Mouse (Mus musculus): Measurements from ENCODE around the gene 2310039H08Rik. TPM values are rescaled to one million over a fixed set of nuclear protein-coding genes. Genes with fewer than 3 reads are reported as not detected.

2310039H08Rik gene
- polyA plus RNA-seq, 1 experiment from 2014 or later: 124 TPM

DNA sequence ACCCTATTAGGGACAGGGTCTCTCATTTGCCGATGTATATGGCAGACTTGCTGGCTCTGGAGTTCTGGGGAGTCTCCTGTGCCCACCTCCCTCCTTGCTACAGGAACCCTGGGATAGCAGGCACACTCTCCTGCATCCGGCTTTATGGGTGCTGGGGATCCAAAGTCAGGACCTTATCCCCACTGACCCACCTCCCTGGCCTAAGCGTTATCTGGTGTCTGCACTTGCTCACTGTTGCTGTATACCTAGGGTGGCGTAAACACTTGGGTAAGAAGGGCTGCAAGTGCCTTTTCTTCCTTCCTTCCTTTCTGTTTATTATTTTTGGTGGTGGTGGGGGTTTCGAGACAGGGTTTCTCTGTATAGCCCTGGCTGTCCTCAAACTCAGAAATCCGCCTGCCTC, 31.1 kb upstream of the 2310039H08Rik start:
- H3K4me1 ChIP-seq (replicated peaks; ENCODE audit: control insufficient read depth, insufficient read depth, low read length): no peaks in the 10 kb centered on the region
- no peaks in the 10 kb centered on the region for H3K27me3 ChIP-seq (replicated peaks; ENCODE audit: control insufficient read depth, insufficient read depth, low read length)
- 89% methylated on average over 6 of the region's 6 CpGs for WGBS
- H3K27ac ChIP-seq (ENCODE audit: low read depth, low read length): no peak overlapping the region
- H3K9ac ChIP-seq (ENCODE audit: low read depth, low read length): no peak overlapping the region
- H3K4me3 ChIP-seq (ENCODE audit: low read depth, low read length): no peak overlapping the region
- H3K9me3 ChIP-seq (ENCODE audit: control insufficient read depth): no peaks in the 10 kb centered on the region
- TF ChIP-seq CTCF (IDR thresholded peaks at IDR 0.05; ENCODE audit: low read depth): no peak
- no peak overlapping the region for H3K4me2 ChIP-seq (replicated peaks; ENCODE audit: low read depth)
- H3K36me3 ChIP-seq (ENCODE audit: control insufficient read depth, insufficient read depth): peaks cover 36% of the 10 kb centered on the region
- ATAC-seq: no peak

DNA sequence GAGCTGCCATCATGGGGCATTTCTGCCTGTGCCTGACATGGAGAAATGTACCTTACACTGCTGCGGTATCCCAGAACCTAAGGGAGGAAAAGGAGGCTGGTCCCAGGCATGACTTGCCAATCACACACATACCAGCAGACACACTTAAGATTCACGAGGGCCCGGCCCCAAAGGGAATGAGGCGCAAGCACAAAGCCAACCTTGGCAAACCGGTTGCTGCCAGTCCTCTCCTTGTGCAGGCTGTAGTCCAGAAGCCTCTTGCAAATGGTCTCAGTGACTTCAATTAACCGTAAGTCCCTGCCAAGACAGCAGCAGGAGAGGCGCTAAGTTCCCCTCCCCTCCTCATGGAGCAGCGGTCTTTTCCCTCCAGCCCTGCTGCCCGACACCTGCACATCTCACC, 29.4 kb upstream of the 2310039H08Rik start:
- H3K4me3 ChIP-seq (ENCODE audit: low read depth, low read length): no peak overlapping the region
- TF ChIP-seq CTCF (IDR thresholded peaks at IDR 0.05; ENCODE audit: low read depth): no peak
- no peak overlapping the region for H3K27ac ChIP-seq (ENCODE audit: low read depth, low read length)
- no peak overlapping the region for H3K4me2 ChIP-seq (replicated peaks; ENCODE audit: low read depth)
- peaks cover 44% of the 10 kb centered on the region for H3K36me3 ChIP-seq (ENCODE audit: control insufficient read depth, insufficient read depth)
- no peaks in the 10 kb centered on the region for H3K4me1 ChIP-seq (replicated peaks; ENCODE audit: control insufficient read depth, insufficient read depth, low read length)
- 90% methylated on average over 9 of the region's 9 CpGs for WGBS
- no peaks in the 10 kb centered on the region for H3K9me3 ChIP-seq (ENCODE audit: control insufficient read depth)
- H3K9ac ChIP-seq (ENCODE audit: low read depth, low read length): no peak overlapping the region
- H3K27me3 ChIP-seq (replicated peaks; ENCODE audit: control insufficient read depth, insufficient read depth, low read length): no peaks in the 10 kb centered on the region
- no peak for ATAC-seq

DNA sequence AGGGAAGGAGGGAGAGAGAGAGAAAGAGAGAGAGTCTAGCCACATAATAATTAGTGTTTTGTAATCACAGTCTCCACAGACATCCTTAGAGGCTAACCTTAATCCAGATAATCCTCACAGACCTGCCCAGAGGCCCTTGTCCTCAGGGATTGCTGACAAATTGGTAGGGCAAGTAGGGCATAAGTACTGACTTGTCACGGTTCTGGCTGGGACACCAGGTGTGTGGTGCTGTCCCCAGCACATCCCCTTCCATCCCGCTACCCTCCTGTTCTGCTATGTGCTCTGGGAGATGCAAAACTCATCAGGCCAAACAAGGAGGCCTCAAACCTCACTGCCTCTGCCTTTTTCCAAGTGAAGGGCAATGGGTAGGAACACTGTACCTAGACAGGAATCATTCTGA, 26.9 kb upstream of the 2310039H08Rik start:
- Histone ChIP-seq H3K4me3 (ENCODE audit: low read depth, low read length) (no peak overlapping the region), H3K27ac (ENCODE audit: low read depth, low read length) (no peak overlapping the region), H3K4me1 (replicated peaks; ENCODE audit: control insufficient read depth, insufficient read depth, low read length) (no peaks in the 10 kb centered on the region), H3K9ac (ENCODE audit: low read depth, low read length) (no peak overlapping the region), H3K4me2 (replicated peaks; ENCODE audit: low read depth) (no peak overlapping the region), H3K36me3 (ENCODE audit: control insufficient read depth, insufficient read depth) (peaks cover 44% of the 10 kb centered on the region), H3K27me3 (replicated peaks; ENCODE audit: control insufficient read depth, insufficient read depth, low read length) (no peaks in the 10 kb centered on the region), H3K9me3 (ENCODE audit: control insufficient read depth) (no peaks in the 10 kb centered on the region)
- TF ChIP-seq CTCF (IDR thresholded peaks at IDR 0.05; ENCODE audit: low read depth): no peak
- 89% methylated on average over 2 of the region's 2 CpGs for WGBS
- no peak for ATAC-seq

DNA sequence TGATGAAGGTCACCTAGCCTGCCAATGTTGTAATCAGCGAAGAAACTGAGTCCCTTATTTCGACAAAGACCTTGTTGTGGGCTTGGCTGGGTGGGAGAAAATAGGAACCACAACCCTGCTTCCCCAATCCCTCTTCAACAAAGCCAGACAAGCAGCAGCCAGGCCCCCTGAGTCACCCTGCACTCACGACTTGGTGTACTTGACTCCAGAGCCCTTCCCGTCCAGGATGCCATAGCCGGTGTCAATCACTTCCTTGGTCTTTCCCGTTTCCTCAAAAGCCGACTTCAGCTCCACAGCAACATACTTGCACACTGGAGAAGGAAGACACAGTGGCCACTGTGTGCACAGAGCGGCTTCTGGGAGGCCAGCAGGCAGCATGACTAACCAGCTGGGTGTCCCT, 25.2 kb upstream of the 2310039H08Rik start:
- 79% methylated on average over 8 of the region's 8 CpGs for WGBS
- peaks cover 37% of the 10 kb centered on the region for H3K36me3 ChIP-seq (ENCODE audit: control insufficient read depth, insufficient read depth)
- no peak overlapping the region for H3K4me3 ChIP-seq (ENCODE audit: low read depth, low read length)
- no peak overlapping the region for H3K4me2 ChIP-seq (replicated peaks; ENCODE audit: low read depth)
- H3K27me3 ChIP-seq (replicated peaks; ENCODE audit: control insufficient read depth, insufficient read depth, low read length): no peaks in the 10 kb centered on the region
- H3K27ac ChIP-seq (ENCODE audit: low read depth, low read length): no peak overlapping the region
- H3K9ac ChIP-seq (ENCODE audit: low read depth, low read length): no peak overlapping the region
- no peak for ATAC-seq
- no peaks in the 10 kb centered on the region; the same call in 1 of the 2 replicates for H3K4me1 ChIP-seq (replicated peaks; ENCODE audit: control insufficient read depth, insufficient read depth, low read length)
- no peaks in the 10 kb centered on the region for H3K9me3 ChIP-seq (ENCODE audit: control insufficient read depth)
- no peak for TF ChIP-seq CTCF (IDR thresholded peaks at IDR 0.05; ENCODE audit: low read depth)

DNA sequence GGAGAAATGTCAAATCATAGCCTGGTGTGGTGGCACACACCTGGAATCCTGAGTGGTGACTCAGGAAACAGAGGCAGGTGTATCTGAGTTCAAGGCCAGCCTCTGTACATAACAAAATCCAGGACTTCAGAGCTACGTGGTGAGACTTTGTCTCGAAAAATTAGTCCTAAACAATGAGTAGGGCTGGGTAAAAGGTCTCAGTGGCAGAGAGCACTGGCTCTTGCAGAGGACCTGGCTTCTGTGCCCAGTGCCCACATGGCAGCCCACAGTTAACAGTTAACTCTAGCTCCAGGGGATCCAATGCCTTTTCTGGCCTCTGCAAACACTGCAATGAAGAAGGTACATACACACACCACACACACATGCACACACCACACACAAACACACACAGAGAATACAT, 24.6 kb upstream of the 2310039H08Rik start:
- no peaks in the 10 kb centered on the region for H3K27me3 ChIP-seq (replicated peaks; ENCODE audit: control insufficient read depth, insufficient read depth, low read length)
- 83% methylated on average over 2 of the region's 2 CpGs for WGBS
- ATAC-seq: no peak
- no peak overlapping the region for H3K4me2 ChIP-seq (replicated peaks; ENCODE audit: low read depth)
- H3K9ac ChIP-seq (ENCODE audit: low read depth, low read length): no peak overlapping the region
- no peak for TF ChIP-seq CTCF (IDR thresholded peaks at IDR 0.05; ENCODE audit: low read depth)
- H3K4me3 ChIP-seq (ENCODE audit: low read depth, low read length): no peak overlapping the region
- H3K36me3 ChIP-seq (ENCODE audit: control insufficient read depth, insufficient read depth): peaks cover 37% of the 10 kb centered on the region
- no peak overlapping the region for H3K27ac ChIP-seq (ENCODE audit: low read depth, low read length)
- H3K4me1 ChIP-seq (replicated peaks; ENCODE audit: control insufficient read depth, insufficient read depth, low read length): no peaks in the 10 kb centered on the region; the same call in 1 of the 2 replicates
- H3K9me3 ChIP-seq (ENCODE audit: control insufficient read depth): no peaks in the 10 kb centered on the region

DNA sequence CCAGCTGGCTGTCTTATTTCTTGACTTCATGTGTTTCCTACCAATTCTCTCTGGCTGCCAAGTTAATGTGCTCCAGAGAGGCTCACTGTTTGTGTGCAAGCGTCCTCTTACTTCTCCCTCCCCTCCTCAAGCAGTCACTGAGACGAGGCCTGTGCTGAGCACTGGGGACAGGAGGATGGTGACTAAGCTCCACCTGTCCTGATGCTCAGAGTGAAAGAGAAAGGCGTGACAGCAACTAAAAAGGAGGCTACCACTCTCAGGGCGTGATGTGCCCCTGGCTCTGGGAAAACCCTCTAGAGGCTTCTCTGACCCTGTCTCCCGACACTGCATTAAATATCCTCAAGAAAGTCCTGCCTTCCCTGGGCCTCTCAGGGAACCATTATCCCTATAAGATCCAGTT, 23.2 kb upstream of the 2310039H08Rik start:
- H3K36me3 ChIP-seq (ENCODE audit: control insufficient read depth, insufficient read depth): peaks cover 23% of the 10 kb centered on the region; the same call in 1 of the 2 replicates
- H3K27me3 ChIP-seq (replicated peaks; ENCODE audit: control insufficient read depth, insufficient read depth, low read length): no peaks in the 10 kb centered on the region
- no peak overlapping the region for H3K27ac ChIP-seq (ENCODE audit: low read depth, low read length)
- H3K9me3 ChIP-seq (ENCODE audit: control insufficient read depth): no peaks in the 10 kb centered on the region
- no peak overlapping the region for H3K9ac ChIP-seq (ENCODE audit: low read depth, low read length)
- H3K4me3 ChIP-seq (ENCODE audit: low read depth, low read length): no peak overlapping the region
- H3K4me2 ChIP-seq (replicated peaks; ENCODE audit: low read depth): no peak overlapping the region
- no peak for ATAC-seq
- TF ChIP-seq CTCF (IDR thresholded peaks at IDR 0.05; ENCODE audit: low read depth): no peak
- H3K4me1 ChIP-seq (replicated peaks; ENCODE audit: control insufficient read depth, insufficient read depth, low read length): no peaks in the 10 kb centered on the region; the same call in 1 of the 2 replicates
- WGBS: 75% methylated on average over 5 of the region's 5 CpGs

DNA sequence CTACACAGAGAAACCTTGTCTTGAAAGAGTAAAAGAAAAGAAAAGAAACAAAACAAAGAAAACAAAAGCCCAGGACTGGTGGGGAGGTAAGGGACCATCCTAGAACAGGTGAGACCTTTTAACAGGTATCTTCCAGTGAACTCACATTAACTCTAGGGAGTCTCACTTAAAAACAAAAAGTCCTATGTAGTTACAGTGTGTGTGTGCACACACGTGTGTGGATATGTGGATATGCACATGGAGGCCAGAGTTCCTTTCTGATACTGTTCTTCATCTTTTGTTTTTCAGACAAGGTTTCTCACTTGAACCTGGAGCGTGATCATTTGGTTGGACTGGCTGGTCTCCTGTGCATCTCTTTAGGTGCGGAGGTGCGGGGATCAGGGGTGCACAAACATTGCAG, 21.9 kb upstream of the 2310039H08Rik start:
- no peak for TF ChIP-seq CTCF (IDR thresholded peaks at IDR 0.05; ENCODE audit: low read depth)
- ATAC-seq: no peak
- Histone ChIP-seq H3K36me3 (ENCODE audit: control insufficient read depth, insufficient read depth) (peaks cover 13% of the 10 kb centered on the region; the same call in 1 of the 2 replicates), H3K9ac (ENCODE audit: low read depth, low read length) (no peak overlapping the region), H3K4me2 (replicated peaks; ENCODE audit: low read depth) (no peak overlapping the region), H3K9me3 (ENCODE audit: control insufficient read depth) (no peaks in the 10 kb centered on the region), H3K27me3 (replicated peaks; ENCODE audit: control insufficient read depth, insufficient read depth, low read length) (no peaks in the 10 kb centered on the region), H3K27ac (ENCODE audit: low read depth, low read length) (no peak overlapping the region), H3K4me1 (replicated peaks; ENCODE audit: control insufficient read depth, insufficient read depth, low read length) (no peaks in the 10 kb centered on the region; the same call in 1 of the 2 replicates), H3K4me3 (ENCODE audit: low read depth, low read length) (no peak overlapping the region)
- 87% methylated on average over 4 of the region's 4 CpGs for WGBS
